Mouse (Mus musculus) lung, adult 18-20 months (tissue): ENCODE results near the gene Ralb.

Experiments used
- DNase-seq, 2 experiments: peaks; one replicate each; pipeline ENCODE4 v3.0.0; 2022; ENCODE audit warnings: mixed read lengths in 2 of 2

Gene Ralb

GRCm38 (mm10) chr1:119523369-119523768 is 18.8 kb upstream of the Ralb start:
- DNase-seq = no peak

- peak in 1 of 2 experiments; percentile 27 for DNase-seq
Observed at GRCm38 (mm10) chr1:119522726-119523125, 18.1 kb upstream of the Ralb start.

GRCm38 (mm10) chr1:119521681-119522080 is 17.1 kb upstream of the Ralb start:
- no peak for DNase-seq

DNA sequence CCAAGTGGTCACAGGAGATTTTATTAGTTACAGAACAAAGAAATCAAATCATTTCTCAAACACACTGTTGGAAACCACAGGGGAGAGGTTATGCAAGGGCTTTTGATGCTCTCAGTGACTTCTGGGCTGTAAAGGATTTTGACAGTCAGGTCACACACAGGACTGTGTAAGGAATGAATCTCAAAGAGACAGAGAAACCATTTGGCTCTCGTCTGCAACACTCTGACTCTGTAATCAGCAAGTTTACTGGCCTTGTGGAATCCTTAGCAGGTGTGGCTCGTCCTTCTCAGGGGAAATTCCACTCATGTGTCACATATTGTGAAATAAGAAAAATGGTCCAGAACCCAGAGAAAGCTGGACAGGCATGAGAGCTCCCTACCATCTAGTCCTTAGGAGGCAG is 16.4 kb upstream of the Ralb start:
- DNase-seq = peak; percentile 33 to 67

GRCm38 (mm10) chr1:119519286-119519685 is 14.7 kb upstream of the Ralb start:
- no peak for DNase-seq

GRCm38 (mm10) chr1:119518786-119519185 is 14.2 kb upstream of the Ralb start:
- no peak for DNase-seq

GRCm38 (mm10) chr1:119518060-119518459 is 13.5 kb upstream of the Ralb start:
- DNase-seq = no peak

GRCm38 (mm10) chr1:119510857-119511256 is 6.3 kb upstream of the Ralb start:
- DNase-seq = no peak

GRCm38 (mm10) chr1:119510409-119510808 is 5.8 kb upstream of the Ralb start:
- no peak for DNase-seq

DNA sequence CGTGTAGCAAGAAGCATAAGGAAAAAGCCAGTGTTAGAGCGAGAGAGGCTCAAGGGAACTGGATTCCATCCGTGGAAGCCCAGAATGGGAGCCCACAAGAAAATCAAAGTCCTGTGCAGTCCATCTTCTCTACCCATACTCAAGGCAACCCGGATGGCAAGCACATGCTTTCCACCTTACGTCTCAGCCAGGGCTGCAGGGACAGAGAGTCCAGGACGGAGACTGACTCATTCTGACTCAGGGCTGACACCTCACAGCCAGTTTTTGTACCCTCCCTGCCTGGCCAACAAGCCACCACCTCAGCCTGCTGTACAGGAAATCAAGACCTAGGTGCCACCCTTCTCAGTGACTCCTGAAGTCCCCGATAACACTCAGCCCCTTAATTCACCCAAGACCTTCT is 4.9 kb upstream of the Ralb start:
- DNase-seq = no peak

DNA sequence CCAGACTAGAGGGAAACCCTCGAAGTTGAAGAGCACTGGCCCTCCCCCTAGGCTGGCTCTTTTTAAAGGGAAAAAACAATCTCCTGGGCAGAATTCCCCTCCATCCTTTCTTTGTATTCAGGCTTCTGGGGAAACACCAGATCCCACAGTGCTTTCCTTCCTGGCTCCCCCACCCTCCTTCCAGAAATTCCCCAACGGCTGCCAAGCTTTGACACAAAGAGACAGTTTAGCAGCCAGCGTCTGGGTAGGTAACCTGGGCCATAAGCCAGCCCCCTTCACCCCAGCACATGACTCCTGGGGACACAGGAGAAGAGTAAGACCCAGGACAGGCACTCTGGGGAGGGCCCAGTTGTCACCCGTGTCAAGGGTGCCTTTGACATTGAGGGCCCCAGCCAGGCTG is 4.0 kb upstream of the Ralb start:
- DNase-seq = peak; percentile 59 to 60

GRCm38 (mm10) chr1:119505951-119506350 is 1.4 kb upstream of the Ralb start:
- DNase-seq = peak in 1 of 2 experiments; percentile 18

- no peak for DNase-seq
Observed at GRCm38 (mm10) chr1:119503808-119504207, 786 bp downstream of the Ralb start.

GRCm38 (mm10) chr1:119503181-119503580 is 1.4 kb downstream of the Ralb start:
- no peak for DNase-seq

DNA sequence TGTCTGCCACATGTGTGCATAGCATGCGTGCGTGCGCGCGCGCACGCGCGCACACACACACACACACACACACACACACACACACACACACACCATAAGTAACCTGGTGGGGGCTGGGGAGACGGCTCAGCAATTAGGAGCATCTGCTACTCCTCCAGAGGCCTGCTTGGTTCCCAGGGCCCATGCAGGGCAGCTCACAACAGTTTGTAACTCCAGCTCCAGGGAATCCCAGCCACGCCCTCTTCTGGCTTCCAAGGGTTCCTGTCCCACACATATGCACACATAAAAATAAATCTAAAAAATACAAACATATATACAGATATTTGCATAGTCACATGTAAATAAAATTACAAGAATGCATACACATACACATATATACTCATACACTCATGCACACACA is 1.9 kb downstream of the Ralb start:
- no peak for DNase-seq

GRCm38 (mm10) chr1:119501881-119502280 is 2.7 kb downstream of the Ralb start:
- no peak for DNase-seq

- DNase-seq = no peak
Observed at GRCm38 (mm10) chr1:119499456-119499855, 5.1 kb downstream of the Ralb start.

- DNase-seq = no peak
Observed at GRCm38 (mm10) chr1:119498536-119499231, 5.9 kb downstream of the Ralb start.

DNA sequence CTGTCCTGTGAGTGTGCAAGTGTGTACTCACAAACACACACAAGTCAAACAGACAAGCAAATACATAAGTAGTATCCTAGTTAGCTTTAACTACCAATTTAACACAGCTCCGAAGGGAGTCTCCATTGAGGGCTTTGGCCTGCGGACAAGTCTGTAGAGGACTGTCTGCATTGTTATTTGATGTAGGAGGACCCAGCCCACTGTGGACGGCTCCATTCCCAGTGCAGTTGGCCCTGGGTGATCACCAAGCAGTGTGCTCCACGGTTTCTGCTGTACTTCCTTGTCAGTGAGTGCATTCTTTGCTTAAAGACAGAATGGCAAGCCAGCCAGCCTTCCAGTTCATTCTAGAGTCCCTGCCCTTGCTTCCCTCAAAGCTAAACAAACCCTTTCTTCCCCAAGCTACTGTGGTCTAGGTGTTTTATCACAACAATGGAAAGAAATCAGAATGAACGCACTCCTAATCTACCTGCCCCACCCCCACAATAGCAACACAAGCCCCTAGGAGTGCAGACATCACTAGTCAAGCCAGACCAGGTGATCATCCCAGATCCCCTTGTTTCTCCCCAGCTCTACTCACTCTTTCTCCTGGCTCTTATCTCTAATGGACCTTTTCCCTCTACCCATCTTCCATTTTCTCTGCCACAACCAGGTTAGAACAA is 7.1 kb downstream of the Ralb start:
- DNase-seq = no peak

DNA sequence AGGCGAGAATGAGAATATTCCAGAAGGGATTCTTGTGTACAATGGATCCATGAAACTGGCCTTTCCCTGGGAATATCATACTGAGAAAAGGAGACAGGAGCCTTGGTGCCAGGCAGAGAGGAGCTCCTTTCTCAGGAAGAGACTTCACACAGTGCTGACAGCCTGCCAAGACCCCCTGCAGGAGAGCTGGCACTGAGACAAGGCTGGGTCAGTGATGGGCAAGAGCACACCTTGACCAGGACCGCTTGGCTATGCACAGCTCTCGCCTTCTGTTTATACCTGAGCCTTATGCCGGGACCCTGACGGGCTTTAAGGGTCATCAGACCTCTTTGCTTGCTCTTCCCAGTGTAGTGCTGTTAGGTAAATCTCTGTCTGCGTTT is 9.2 kb downstream of the Ralb start:
- DNase-seq = no peak

DNA sequence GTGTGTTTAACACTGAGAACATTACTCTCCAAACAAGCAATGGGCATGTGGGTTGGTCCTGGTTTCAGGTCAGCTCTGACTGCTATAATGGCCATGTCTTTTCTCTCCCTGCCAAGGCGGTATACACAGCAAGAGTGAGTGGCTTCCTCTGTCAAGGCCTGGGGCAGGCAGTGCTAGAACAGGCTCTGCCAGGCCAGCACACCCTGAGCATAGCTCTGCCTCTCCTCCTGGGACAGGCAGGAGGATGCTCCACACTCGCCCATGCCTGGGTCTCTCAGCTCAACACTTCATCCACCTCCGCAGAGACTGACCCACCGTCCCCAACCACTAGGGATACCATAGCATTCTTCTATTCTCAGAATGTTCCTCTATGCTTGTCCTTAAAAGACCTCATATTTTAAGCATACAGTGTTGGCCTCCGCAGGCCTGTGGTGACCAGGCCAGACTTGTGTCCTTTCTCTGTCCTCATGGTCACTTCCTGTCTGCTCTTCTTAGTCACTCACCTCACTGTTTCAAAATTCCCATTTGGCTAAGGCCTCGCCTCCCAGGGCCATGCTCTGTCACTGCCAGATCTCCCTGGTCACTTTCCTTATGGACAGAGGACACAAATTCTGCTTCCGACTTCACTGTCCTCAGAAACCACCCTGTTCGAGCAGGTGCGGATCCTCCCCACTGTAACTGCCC is 9.7 kb downstream of the Ralb start:
- no peak for DNase-seq

DNA sequence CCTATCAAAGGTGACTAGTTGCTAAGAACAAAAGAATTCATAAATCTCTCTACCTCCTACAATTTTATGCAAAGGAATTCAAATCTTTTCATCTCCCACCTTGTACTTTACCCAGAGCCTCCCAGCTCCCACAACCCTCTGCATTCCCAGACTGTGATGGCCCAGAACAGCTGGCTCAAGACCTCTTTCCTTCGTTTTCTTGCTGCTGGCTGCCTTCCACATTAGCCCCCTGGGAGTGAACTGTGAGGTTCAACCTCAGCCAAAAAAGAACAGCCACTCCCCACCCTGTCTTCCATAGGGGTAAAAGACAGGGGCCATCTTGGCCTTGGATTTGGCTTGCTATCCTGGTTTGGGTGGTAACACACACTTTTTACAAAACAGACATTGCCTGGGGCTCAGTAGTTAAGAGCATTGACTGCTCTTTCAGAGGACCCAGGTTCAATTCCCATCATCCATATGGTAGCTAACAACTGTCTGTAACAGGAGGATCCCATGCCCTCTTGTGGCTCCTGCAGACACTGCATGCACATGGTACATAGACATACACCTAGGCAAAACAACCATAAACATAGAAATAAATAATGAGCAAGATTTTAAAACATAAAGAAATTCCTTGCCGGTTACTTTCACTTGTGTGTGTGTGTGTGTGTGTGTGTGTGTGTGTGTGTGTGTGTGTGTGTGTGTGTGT is 10.4 kb downstream of the Ralb start:
- DNase-seq = no peak

DNA sequence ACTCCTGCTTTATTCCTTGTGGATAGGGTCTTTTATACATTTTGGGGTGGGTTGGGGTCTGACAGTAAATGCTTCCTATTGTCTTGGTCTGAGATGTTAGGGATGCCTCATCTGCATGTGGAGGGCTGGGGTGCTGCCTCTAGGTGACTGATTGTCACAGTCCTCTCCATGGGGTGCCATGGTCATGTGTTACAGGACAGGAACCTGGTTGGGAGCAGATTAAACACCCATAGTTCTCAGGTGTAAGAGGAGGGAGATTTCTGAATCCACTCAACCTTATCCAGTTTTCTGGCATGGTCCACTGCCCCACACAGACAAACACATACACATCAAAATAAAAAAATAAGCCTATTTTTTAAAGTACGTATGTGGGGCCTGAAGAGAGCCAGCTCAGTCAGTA is 12.1 kb downstream of the Ralb start:
- no peak for DNase-seq

GRCm38 (mm10) chr1:119492097-119492496 is 12.5 kb downstream of the Ralb start:
- peak; percentile 83 to 89 for DNase-seq
